8 mouse cellular contexts compared by ENCODE assay signal in the genomic region with DNA sequence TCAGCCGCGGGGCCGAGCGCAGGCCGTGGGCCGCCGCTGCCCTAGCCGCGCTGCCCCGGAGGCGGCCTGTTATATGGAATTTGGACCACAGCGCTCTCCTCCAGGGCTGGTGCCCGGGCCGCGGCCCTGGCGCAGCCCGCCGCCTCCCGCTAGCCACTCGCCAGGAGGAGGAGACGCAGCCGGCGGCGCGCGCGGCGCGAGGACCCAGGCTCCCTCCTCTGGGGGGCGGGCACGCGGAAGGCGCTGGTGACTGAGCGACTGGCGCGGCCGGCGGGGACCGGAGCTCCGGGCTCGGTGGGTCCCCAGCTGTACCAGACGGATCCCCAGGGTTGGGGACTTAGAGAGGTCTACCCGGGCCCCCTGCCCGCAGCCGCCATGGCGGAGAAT. TPM values are rescaled to one million over a fixed set of nuclear protein-coding genes. Genes with fewer than 3 reads are reported as not detected.
DNase-seq lines count a peak whose midpoint lies in the region; ATAC-seq and TF ChIP-seq lines count a peak whose summit lies in the region.

No protein-coding gene starts in this region.

- H3K4me3 ChIP-seq in embryonic facial prominence, embryonic 14.5 days (ENCODE audit: low read depth, low read length) = peak overlapping the region; percentile 68
- H3K4me3 ChIP-seq in layer of hippocampus, adult 2 months = peak overlapping the region; percentile 96

- peak; percentile 62 to 69 for DNase-seq in CD8-positive naive resting alpha-beta T cell, adult 2 months (ENCODE audit: low read depth in 2 of 2, low spot score in 2 of 2)
- DNase-seq in adrenal gland, postnatal 36 days = peak; percentile 88 to 91
- DNase-seq in embryonic facial prominence, embryonic 14.5 days (ENCODE audit: low spot score) = peak; percentile 72
- peak; percentile 84 to 87 for DNase-seq in heart, postnatal 14 days
- peak; percentile 76 to 78 for DNase-seq in layer of hippocampus, adult 2 months (ENCODE audit: low spot score in 2 of 2)
- DNase-seq in lung, postnatal 14 days = peak; percentile 76
- peak; percentile 78 for DNase-seq in skeletal muscle tissue, adult 2 months (ENCODE audit: low read depth, low spot score)

- H3K4me1 ChIP-seq in embryonic facial prominence, embryonic 14.5 days (ENCODE audit: control insufficient read depth, insufficient read depth, low read length) = peaks cover 28% of the 10 kb centered on the region

- peak overlapping the region; percentile 97 for H3K4me2 ChIP-seq in embryonic facial prominence, embryonic 14.5 days (ENCODE audit: low read depth, low read length)

- no peaks in the 10 kb centered on the region for H3K27me3 ChIP-seq in embryonic facial prominence, embryonic 14.5 days (replicated peaks; ENCODE audit: control insufficient read depth, insufficient read depth, low read length)

- ATAC-seq in embryonic facial prominence, embryonic 14.5 days (ENCODE audit: low read depth) = no peak
- ATAC-seq in inflammation-experienced regulatory T-cells, adult 6 months = no peak

- no peak; the same call in 1 of the 2 replicates for TF ChIP-seq CTCF in layer of hippocampus, adult 2 months (conservative IDR thresholded peaks at IDR 0.05)

- WGBS in embryonic facial prominence, embryonic 14.5 days = 0% methylated on average over 8 of the region's 46 CpGs

- peak overlapping the region; percentile 81 for H3K9ac ChIP-seq in embryonic facial prominence, embryonic 14.5 days (ENCODE audit: low read depth, low read length)

- peak overlapping the region; percentile 99 for H3K27ac ChIP-seq in embryonic facial prominence, embryonic 14.5 days (replicated peaks; ENCODE audit: low read depth, low read length)
- H3K27ac ChIP-seq in layer of hippocampus, adult 2 months = peak overlapping the region; percentile 100

- no peaks in the 10 kb centered on the region for H3K9me3 ChIP-seq in embryonic facial prominence, embryonic 14.5 days (ENCODE audit: control insufficient read depth, low read length)

- intact Hi-C loops in heart, postnatal 14 days (cut with DNase I) = loop anchor here (2.0 to 5.0 kb wide), 2 partner anchors 47 to 105 kb away; a partner anchor contains a TSS

- H3K36me3 ChIP-seq in embryonic facial prominence, embryonic 14.5 days (ENCODE audit: control insufficient read depth, insufficient read depth, low read length) = peaks cover 20% of the 10 kb centered on the region

RNA-seq across cellular contexts. Expression of a gene that starts 0.6 kb away (rescaled TPM):
- total RNA-seq in adrenal gland, postnatal 36 days (2021) = 10 to 100 TPM; 47.3 to 53.3 TPM
- polyA plus RNA-seq in embryonic facial prominence, embryonic 14.5 days (2014; fragmentation: Nextera tagmentation; extraction: Ambion mirVana) = 21.5 and 27.1 TPM in 2 replicates
- 10 to 100 TPM; 47.6 to 50.0 TPM for total RNA-seq in heart, postnatal 14 days (2021)
- total RNA-seq in layer of hippocampus, adult 2 months (2021) = 100 to 1,000 TPM in 1 of 2 experiments, 10 to 100 TPM in 1; 99.9 to 108 TPM
- polyA plus RNA-seq in inflammation-experienced regulatory T-cells, adult 6 months (2017; shearing (Covaris generic)) = 10 to 100 TPM; 24.1 to 26.3 (median 25.9) TPM
